Mouse (Mus musculus): ENCODE data around the gene Chkb. TPM values are rescaled to one million over a fixed set of nuclear protein-coding genes. Genes with fewer than 3 reads are reported as not detected.

Gene Chkb
- total RNA-seq, 2 experiments from 2014 or later = 29.3 to 68.2 TPM

DNA sequence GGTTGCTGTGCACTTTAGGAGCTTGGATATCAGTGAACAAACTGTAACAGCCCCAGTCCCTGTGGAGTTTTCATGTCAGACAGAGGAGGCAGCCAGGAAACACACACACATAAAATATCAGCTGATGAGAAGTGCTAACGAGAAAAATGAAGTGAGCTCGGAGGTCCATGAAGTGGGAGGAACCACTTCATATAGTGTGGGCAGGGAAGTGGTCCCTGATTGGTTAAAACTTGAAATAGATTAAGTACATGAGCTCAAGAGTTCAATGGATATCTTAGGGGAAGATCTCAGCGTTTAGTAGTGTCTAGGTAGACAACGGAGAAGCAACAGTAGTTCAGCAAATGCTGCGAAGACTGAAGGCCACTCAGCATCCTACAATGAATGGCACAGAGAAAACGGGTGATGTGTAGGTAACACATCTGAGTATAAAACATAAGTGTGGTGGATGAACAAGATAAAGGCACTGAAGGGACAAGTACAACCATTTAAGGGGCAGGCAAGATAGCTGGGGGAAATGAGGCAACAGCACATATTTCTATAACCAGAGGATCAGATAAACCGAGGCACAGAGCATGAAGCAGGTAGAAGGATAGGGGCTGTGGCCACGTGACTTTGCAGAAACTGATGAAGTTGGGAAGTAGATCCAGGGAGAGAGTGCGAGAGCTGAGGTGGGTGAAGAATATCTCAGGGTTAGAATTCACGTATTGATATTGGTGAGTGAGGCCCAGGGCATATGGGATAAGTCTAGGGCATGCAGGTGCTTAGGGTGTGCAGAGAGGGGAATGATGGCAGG lies 24.7 kb downstream of the Chkb start:
- no peak for ATAC-seq (ENCODE audit: poor library complexity, severe bottlenecking)

DNA sequence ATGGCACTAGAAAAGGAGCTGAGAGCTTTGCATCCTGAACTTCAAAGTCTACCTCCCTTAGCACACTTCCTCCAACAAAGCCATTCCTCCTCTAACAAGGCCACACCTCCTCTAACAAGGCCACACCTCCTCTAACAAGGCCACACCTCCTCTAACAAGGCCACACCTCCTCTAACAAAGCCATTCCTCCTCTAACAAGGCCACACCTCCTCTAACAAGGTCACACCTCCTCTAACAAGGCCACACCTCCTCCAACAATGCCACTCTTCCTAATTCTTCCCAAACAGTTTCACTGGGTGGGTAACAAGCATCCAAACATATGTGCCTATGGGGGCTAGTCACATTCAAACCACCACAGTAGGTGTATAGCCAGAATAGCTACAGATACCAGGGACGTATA lies 27.2 kb downstream of the Chkb start:
- ATAC-seq (ENCODE audit: poor library complexity, severe bottlenecking) = no peak

DNA sequence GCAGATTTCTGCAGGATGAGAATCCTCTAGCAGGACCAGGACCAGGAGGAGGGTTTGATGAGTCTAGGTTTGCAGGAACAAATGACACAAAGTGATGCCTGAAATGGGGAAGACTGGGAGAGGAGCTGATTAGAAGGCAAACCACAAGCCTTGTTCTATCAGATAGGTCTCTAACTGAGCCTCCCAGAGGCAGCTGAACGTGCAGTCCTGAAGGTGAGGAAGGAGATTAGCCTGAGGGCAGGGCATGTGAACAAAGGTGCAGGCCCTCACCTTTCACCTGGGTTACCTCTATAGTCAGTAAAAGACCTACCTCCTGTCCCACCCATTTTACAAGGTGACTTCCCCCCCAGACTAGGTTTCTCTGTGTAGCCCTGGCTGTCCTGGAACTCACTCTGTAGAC lies 30.0 kb downstream of the Chkb start:
- ATAC-seq (ENCODE audit: poor library complexity, severe bottlenecking) = no peak

DNA sequence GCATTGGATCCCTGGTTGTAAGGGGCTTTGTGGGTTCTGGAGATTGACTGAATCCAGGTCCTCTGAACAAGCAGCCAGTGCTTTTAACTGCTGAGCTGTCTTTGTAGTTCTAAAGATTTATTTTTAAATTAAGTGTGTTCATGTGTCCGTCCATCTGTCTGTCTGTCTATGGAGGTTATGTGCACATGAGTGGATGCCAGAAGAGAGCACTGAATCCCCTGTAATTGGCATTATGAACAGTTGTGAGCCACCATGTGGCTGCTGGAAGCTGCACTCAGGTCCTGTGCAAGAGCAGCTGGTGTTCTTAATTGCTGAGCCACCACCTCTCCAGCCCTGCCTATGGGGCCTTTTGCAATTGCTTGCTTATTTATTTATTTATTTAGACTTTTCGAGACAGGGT lies 31.6 kb downstream of the Chkb start:
- no peak for ATAC-seq (ENCODE audit: poor library complexity, severe bottlenecking)

DNA sequence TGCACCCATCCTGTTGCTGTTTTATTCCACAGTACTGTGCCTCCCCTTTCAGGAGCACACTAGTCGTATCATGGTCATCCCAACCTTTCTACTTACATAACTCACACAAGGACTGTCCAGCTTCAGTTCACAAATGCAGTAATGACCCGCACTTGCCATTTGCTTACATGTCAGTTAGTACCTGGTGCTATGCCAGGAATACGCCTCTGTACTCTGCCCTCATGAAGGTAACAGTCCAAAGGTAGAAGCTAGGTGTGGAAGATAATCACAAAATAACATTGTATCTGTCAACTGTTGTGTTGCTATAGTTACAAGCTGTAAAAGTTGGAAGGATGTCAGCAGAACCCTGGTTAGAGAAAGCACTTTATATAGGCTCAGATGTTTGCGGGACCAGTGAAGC lies 32.8 kb downstream of the Chkb start:
- no peak for ATAC-seq (ENCODE audit: poor library complexity, severe bottlenecking)

DNA sequence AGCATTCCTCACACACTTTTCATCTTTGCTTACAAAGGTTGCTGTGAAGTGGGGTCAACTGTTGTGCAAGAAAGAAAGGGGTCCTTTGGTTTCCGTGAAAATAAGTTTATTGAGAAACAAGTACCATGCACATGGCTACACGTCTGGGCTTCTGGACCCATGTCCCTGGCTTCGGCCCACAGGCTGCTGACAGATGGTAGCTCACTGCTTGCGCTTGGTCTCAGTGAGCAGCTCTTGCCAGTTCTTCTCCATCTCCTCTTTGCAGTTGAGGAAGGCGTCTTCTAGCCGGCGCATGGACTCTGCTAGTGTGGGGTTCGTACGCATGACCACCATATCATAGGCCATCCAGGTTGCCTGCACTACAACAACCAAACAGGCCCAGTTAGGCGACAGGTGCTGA lies 39.6 kb downstream of the Chkb start:
- ATAC-seq (ENCODE audit: poor library complexity, severe bottlenecking) = no peak

DNA sequence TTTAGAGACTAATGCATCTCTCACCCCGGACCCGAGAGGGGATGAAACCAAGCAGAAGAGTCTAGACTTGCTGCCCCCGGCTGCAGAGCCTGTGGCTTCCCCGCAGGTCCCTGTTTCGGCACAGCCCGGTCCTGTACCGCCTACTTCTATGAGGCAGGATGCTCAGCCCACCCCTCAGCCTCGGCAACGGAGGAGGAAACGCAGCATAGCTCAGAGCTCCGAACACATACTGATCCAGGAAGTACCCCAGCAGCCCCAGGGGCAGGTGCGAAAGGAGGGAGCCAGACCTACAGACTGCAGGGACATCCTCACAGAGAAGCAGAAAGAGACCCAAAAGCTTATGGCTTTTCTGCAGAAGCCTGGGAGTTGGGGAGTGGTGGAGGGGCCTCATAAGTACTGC lies 42.6 kb downstream of the Chkb start:
- ATAC-seq (ENCODE audit: poor library complexity, severe bottlenecking) = no peak

DNA sequence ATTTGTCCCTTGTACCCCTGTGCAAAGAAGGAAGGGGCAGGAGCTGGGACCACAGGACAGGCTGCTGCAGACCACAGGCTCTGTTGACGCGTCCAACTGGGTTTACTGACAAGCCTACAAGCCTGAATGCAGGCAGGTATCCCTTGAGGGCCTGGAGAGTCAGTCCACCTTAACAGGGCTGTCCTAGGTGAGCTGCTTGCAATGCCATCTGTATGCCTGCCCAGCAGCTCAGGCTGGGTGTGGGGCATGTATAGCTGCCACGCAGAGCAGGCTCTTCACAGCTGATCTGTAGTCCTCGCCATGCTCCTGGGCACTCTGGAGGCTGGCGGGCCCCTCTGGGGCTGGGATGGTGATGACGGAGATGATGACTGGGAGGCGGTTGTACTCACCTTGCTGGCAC lies 45.1 kb downstream of the Chkb start, which contains the start of gene Klhdc7b:
TSS of gene Klhdc7b (plus strand) at position 301 of the 400 bp plus-strand sequence.
- no peak for ATAC-seq (ENCODE audit: poor library complexity, severe bottlenecking)

DNA sequence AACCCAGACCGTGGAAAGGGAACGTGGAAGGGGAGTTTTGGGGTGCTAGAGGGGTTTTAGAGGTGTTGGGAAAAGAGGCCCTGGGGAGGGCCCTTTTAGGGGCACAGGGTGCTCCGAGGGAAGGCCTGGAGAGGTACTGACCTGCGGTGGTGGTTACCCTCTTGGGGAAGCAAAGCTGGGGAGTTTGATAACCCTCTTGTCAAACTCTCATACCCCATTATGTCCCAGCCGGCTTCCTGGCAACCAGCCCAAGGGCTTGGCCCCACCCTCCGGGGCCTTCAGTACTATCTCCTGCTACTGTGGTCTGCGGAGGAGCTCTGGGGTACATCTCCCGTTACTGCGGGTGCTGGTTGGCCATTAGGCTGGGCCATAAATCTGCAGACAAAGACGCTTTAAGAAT lies 50.3 kb downstream of the Chkb start:
- no peak for ATAC-seq (ENCODE audit: poor library complexity, severe bottlenecking)

DNA sequence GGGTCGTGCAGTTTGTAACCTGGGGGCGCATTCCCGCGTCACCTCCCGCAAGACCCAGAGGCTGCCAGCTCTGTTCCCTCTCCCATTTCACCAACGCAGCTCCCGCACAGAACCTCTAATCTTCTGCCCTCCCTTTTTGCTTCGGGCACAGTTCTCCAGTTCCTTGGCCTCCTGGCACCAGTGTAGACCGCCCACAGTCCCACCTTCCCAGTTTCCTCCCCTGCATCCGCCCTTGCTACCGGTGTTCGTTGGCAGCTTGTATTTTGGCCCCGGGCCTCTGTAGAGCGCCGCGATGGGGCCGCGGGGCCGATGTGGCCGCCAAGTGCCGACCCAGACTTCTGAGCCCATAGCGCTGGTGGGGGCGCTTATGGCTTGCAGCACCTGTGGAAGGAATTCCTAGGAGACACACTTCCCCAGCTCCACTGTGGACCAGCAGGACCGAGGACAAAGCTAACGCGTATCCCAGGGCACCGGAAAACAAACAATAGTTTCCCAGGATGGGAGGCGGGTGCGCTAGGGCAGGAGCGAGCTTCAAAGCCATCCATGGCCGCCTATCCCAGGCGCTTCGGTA lies 50.8 kb downstream of the Chkb start, which contains the start of gene Odf3b:
TSS of gene Odf3b (minus strand) at position 452 of the 571 bp plus-strand sequence.
- peak; percentile 30 for ATAC-seq (ENCODE audit: poor library complexity, severe bottlenecking)

DNA sequence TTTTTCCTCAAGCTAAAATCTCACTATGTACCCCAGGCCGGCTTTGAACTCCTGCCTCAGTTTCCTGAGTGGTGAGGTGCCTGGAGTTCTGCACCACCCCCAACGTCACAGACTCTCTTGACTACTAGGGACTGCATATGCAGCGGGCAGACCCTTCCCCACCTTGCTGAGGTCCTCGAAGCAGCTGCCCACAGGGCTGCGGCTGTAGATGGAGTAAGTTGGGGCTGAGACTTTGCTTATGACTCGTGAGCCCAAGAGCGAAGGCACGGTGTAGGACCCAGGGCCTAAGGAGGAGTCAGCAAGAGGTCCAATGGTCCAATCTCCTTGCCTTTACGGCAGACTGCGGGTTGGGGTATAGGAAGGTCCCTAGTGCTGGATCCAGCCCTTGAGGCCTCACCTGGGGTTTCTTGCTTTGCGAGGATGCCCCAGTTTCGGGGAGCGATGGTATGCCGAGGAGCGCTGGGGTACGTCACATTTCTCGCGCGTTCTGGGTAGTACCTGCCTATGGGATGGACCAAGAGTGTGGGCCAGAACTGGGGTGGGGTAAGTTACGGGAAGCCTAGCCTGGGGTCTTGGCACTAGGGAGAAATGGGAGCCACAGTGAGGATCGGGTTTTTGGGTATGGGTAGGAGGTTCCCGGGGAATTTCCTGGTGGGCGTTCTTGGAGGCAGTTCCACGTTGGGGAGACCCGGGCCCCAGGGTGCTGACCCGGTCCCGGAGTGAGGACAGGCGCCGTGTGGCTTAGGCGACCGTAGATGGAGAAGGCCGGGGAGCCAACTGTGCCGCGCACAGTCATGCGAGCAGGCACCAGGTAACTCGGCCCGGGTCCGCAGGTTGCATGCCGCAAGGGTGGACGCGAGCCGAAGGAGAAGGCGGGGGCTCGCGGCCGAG lies 51.5 kb downstream of the Chkb start:
- no peak; the same call in 1 of the 2 replicates for ATAC-seq (ENCODE audit: poor library complexity, severe bottlenecking)

DNA sequence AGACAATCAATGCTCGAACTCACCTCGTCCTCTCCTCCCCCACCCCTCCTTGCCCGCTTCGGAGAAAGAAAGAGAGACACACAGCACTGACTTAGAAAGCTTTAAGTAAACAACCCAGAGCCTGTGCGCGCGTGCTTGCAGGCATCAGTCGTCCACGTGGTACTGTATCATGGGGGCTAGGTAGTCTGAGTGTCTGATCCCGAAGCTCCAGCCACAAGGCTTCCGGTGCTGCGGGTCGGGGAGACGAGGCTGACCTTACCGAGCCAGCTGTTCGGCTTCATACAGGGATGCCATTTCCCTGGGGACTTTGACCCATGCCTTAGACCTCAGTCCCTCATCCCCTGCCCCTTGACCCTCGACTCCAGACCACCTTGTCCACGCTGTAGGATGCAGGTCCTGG lies 52.3 kb downstream of the Chkb start:
- no peak for ATAC-seq (ENCODE audit: poor library complexity, severe bottlenecking)

DNA sequence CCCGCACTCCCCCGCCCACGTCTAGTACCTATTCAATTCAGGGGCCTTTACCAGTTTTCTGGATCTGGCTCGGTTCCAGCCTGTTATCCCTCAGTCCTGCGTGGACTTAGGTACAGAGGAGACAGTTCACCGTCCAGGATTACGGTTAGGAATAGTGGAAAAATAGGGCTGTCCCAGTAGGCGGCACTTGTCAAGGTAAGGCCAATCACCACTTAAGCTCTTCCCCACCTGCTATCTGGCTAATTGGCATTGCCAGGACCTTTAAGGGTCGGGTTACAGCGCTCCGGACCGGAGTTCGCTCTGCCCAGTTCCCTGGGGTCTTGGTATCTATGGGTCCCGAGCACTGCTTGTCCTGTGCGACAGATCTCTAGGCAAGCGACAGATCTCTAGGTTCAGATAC lies 52.8 kb downstream of the Chkb start, which contains the start of gene Tymp:
TSS of gene Tymp (minus strand) at position 83 of the 400 bp plus-strand sequence.
- ATAC-seq (ENCODE audit: poor library complexity, severe bottlenecking) = no peak

Other genes with a start within 250 kb of the Chkb start
- gene Plxnb2, start 249.1 kb downstream of the Chkb start, total RNA-seq (2015) = 95.9 and 101 TPM in 2 replicates
- gene Plxnb2, start 249.1 kb downstream of the Chkb start, total RNA-seq (2017) = 111 and 118 TPM in 2 replicates
- gene Dennd6b, start 233.4 kb downstream of the Chkb start, total RNA-seq (2015) = 0.71 and 1.4 TPM in 2 replicates
- 0.59 and 0.89 TPM in 2 replicates for gene Dennd6b, start 233.4 kb downstream of the Chkb start, total RNA-seq (2017)
- 10.5 and 13.1 TPM in 2 replicates for gene Ppp6r2, start 218.4 kb downstream of the Chkb start, total RNA-seq (2015)
- gene Ppp6r2, start 218.4 kb downstream of the Chkb start, total RNA-seq (2017) = 11.6 and 12.4 TPM in 2 replicates
- 109 and 120 TPM in 2 replicates for gene Sbf1, start 114.6 kb downstream of the Chkb start, total RNA-seq (2015)
- gene Sbf1, start 114.6 kb downstream of the Chkb start, total RNA-seq (2017) = 40.6 and 53.5 TPM in 2 replicates
- gene Adm2, start 107.2 kb downstream of the Chkb start, total RNA-seq (2015) = 0.16 TPM in 1 of 2 replicates, not detected in the other
- gene Adm2, start 107.2 kb downstream of the Chkb start, total RNA-seq (2017) = not detected in 2 replicates
- not detected in 2 replicates for gene Miox, start 95.5 kb downstream of the Chkb start, total RNA-seq (2015)
- 0.99 and 1.0 TPM in 2 replicates for gene Miox, start 95.5 kb downstream of the Chkb start, total RNA-seq (2017)
- gene Lmf2, start 74.2 kb downstream of the Chkb start, total RNA-seq (2015) = 31.0 and 31.8 TPM in 2 replicates
- gene Lmf2, start 74.2 kb downstream of the Chkb start, total RNA-seq (2017) = 28.7 and 31.6 TPM in 2 replicates
- gene Ncaph2, start 74.2 kb downstream of the Chkb start, total RNA-seq (2015) = 89.5 and 98.1 TPM in 2 replicates
- gene Ncaph2, start 74.2 kb downstream of the Chkb start, total RNA-seq (2017) = 86.6 and 92.0 TPM in 2 replicates
- 7.3 and 10.4 TPM in 2 replicates for gene Sco2, start 56.1 kb downstream of the Chkb start, total RNA-seq (2015)
- gene Sco2, start 56.1 kb downstream of the Chkb start, total RNA-seq (2017) = 3.4 and 5.7 TPM in 2 replicates
- gene Tymp, start 52.9 kb downstream of the Chkb start, total RNA-seq (2015) = not detected in 2 replicates
- 0.07 and 0.12 TPM in 2 replicates for gene Tymp, start 52.9 kb downstream of the Chkb start, total RNA-seq (2017)
- not detected in 2 replicates for gene Odf3b, start 50.6 kb downstream of the Chkb start, total RNA-seq (2015)
- gene Odf3b, start 50.6 kb downstream of the Chkb start, total RNA-seq (2017) = not detected in 2 replicates
- not detected in 2 replicates for gene Klhdc7b, start 45.0 kb downstream of the Chkb start, total RNA-seq (2015)
- gene Klhdc7b, start 45.0 kb downstream of the Chkb start, total RNA-seq (2017) = not detected in 2 replicates
- not detected in 2 replicates for gene Syce3, start 19.4 kb downstream of the Chkb start, total RNA-seq (2015)
- not detected in 2 replicates for gene Syce3, start 19.4 kb downstream of the Chkb start, total RNA-seq (2017)
- 0.82 and 1.3 TPM in 2 replicates for gene Cpt1b, start 4.0 kb downstream of the Chkb start, total RNA-seq (2015)
- gene Cpt1b, start 4.0 kb downstream of the Chkb start, total RNA-seq (2017) = 0.61 and 0.88 TPM in 2 replicates
- 1.8 and 2.1 TPM in 2 replicates for gene C730034F03Rik, start 319 bp downstream of the Chkb start, total RNA-seq (2015)
- 7.6 and 9.2 TPM in 2 replicates for gene C730034F03Rik, start 319 bp downstream of the Chkb start, total RNA-seq (2017)
- not detected in 2 replicates for gene Gm44502, start 212 bp downstream of the Chkb start, total RNA-seq (2015)
- 0.26 and 0.45 TPM in 2 replicates for gene Gm44502, start 212 bp downstream of the Chkb start, total RNA-seq (2017)
- not detected in 2 replicates for gene Mapk8ip2, start 24.0 kb upstream of the Chkb start, total RNA-seq (2015)
- gene Mapk8ip2, start 24.0 kb upstream of the Chkb start, total RNA-seq (2017) = not detected in 2 replicates
- gene Arsa, start 47.5 kb upstream of the Chkb start, total RNA-seq (2015) = 9.2 and 10.1 TPM in 2 replicates
- 11.1 and 14.1 TPM in 2 replicates for gene Arsa, start 47.5 kb upstream of the Chkb start, total RNA-seq (2017)
- gene Shank3, start 69.7 kb upstream of the Chkb start, total RNA-seq (2015) = 0.09 and 0.11 TPM in 2 replicates
- not detected in 2 replicates for gene Shank3, start 69.7 kb upstream of the Chkb start, total RNA-seq (2017)
- gene Acr, start 138.4 kb upstream of the Chkb start, total RNA-seq (2015) = not detected in 2 replicates
- gene Acr, start 138.4 kb upstream of the Chkb start, total RNA-seq (2017) = not detected in 2 replicates
- gene Rabl2, start 162.0 kb upstream of the Chkb start, total RNA-seq (2015) = 2.7 and 5.0 TPM in 2 replicates
- 1.1 and 1.6 TPM in 2 replicates for gene Rabl2, start 162.0 kb upstream of the Chkb start, total RNA-seq (2017)